Mouse (Mus musculus): ENCODE measurements around the gene Zmynd8. TPM values are rescaled to one million over a fixed set of nuclear protein-coding genes. Genes with fewer than 3 reads are reported as not detected.

Gene Zmynd8
- polyA plus RNA-seq, 1 experiment from 2014 or later: 68.1 TPM

GRCm38 (mm10) chr2:165740381-165740780 is 158.4 kb downstream of the Zmynd8 start:
- no peak overlapping the region for H3K4me3 ChIP-seq
- H3K27me3 ChIP-seq (replicated peaks; ENCODE audit: low read depth, poor library complexity, severe bottlenecking): peaks cover 30% of the 10 kb centered on the region
- peaks cover 60% of the 10 kb centered on the region for H3K4me1 ChIP-seq
- peaks cover 17% of the 10 kb centered on the region for H3K36me3 ChIP-seq (replicated peaks)
- peak; percentile 29 for DNase-seq (ENCODE audit: low spot score)
- H3K9me3 ChIP-seq: 0 out of 2 replicates have a peak, but pooled peaks cover under 1% of the 10 kb centered on the region
- H3K27ac ChIP-seq (replicated peaks): peak overlapping the region; percentile 78
- WGBS: 31% methylated on average over 5 of the region's 5 CpGs

GRCm38 (mm10) chr2:165736297-165736696 is 162.5 kb downstream of the Zmynd8 start:
- Histone ChIP-seq H3K4me3 (no peak overlapping the region), H3K4me1 (peaks cover 24% of the 10 kb centered on the region), H3K27me3 (replicated peaks; ENCODE audit: low read depth, poor library complexity, severe bottlenecking) (peaks cover 10% of the 10 kb centered on the region; the same call in 1 of the 2 replicates), H3K27ac (replicated peaks) (no peak overlapping the region), H3K36me3 (replicated peaks) (peaks cover 36% of the 10 kb centered on the region), H3K9me3 (peaks cover 6% of the 10 kb centered on the region; the same call in 1 of the 2 replicates)
- no peak for DNase-seq (ENCODE audit: low spot score)
- 60% methylated on average over 2 of the region's 2 CpGs for WGBS

Small RNAs within 50 kb of the gene (microRNA-seq; reads per million reads assigned to microRNA genes)
- not detected for gene Gm22692

Other genes with a start within 250 kb of the Zmynd8 start
- gene Ncoa3, start 93.6 kb upstream of the Zmynd8 start, polyA plus RNA-seq (2016; fragmentation: Nextera tagmentation; extraction: Ambion mirVana): 16.0 TPM in 2 replicates